Mouse (Mus musculus) intestine, embryonic 16.5 days (tissue): ENCODE results near the gene Kif19a. TPM values are rescaled to one million over a fixed set of nuclear protein-coding genes. Genes with fewer than 3 reads are reported as not detected.

Experiments used
- ATAC-seq: fragments of 200-750 bp; cut with Nextera tagmentation; 2 replicates; pipeline ENCODE4 v1.8.0; 2017; ENCODE audit warnings: moderate TSS enrichment, moderate library complexity
- H3K27ac ChIP-seq: fragments of 300-500 bp; sonication (generic); 2 replicates; pipeline ENCODE4 v1.5.1; 2014; ENCODE audit warnings: mild to moderate bottlenecking, low read length
- H3K27me3 ChIP-seq: fragments of 300-500 bp; sonication (generic); replicated peaks from 2 replicates; pipeline ENCODE4 v1.6.1; 2014; ENCODE audit warnings: low read length, control low read depth, mixed read lengths; ENCODE audit not compliant: control insufficient read depth, insufficient read depth
- H3K36me3 ChIP-seq: fragments of 300-500 bp; sonication (generic); 2 replicates; pipeline ENCODE4 v1.6.1; 2014; ENCODE audit warnings: low read length, control low read depth; ENCODE audit not compliant: control insufficient read depth, insufficient read depth
- H3K4me1 ChIP-seq: fragments of 300-500 bp; sonication (generic); 2 replicates; pipeline ENCODE4 v1.6.1; 2014; ENCODE audit warnings: low read length, control low read depth, mixed read lengths; ENCODE audit not compliant: control insufficient read depth, insufficient read depth
- H3K4me2 ChIP-seq: fragments of 300-500 bp; sonication (generic); 2 replicates; pipeline ENCODE4 v1.6.1; 2014; ENCODE audit warnings: low read depth, low read length, control low read depth
- H3K4me3 ChIP-seq: fragments of 300-500 bp; sonication (generic); 2 replicates; pipeline ENCODE4 v1.5.1; 2014; ENCODE audit warnings: mild to moderate bottlenecking, low read length
- H3K9ac ChIP-seq: fragments of 300-500 bp; sonication (generic); 2 replicates; pipeline ENCODE4 v1.6.1; 2014; ENCODE audit warnings: low read depth, low read length
- H3K9me3 ChIP-seq: fragments of 300-500 bp; sonication (generic); 2 replicates; pipeline ENCODE4 v1.6.1; 2016; ENCODE audit warnings: low read length, control low read depth; ENCODE audit not compliant: control insufficient read depth
- WGBS: fragments of 180-500 bp; shearing (Covaris S2); extraction: QIAGEN DNeasy Blood & Tissue Kit; methylation state at CpG from one replicate; pipeline ENCODE4 v1.1.7; 2014; 5-methylcytosine and 5-hydroxymethylcytosine counted together
- polyA plus RNA-seq: library from polyadenylated mRNA; unstranded; fragments of >200 nt; fragmentation: Nextera tagmentation; extraction: Ambion mirVana; gene quantifications from 2 replicates; pipeline ENCODE4 v1.2.1, GENCODE M21; 2015

Kif19a gene
- polyA plus RNA-seq, 1 experiment from 2014 or later: 0.51 TPM

DNA sequence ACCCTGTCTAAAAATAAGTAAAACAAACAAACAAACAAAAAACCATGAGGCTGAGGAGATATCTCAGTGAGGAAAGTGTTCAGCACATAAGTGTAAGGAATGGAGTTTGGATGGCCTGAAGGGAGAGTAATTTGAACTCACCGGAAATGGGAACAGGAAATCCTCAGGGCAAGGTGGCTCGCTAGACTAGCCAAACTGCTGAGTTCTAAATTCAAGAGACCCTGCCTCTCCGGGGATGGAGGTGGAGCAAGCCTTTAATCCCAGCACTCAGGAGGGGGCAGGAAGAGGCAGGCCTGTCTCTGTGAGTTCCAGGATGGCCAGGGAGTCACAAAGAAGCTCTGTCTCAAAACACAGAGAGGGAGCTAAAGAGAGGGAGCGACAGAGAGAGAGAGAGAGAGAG lies 45.2 kb downstream of the Kif19a start:
- Histone ChIP-seq H3K4me2 (no peak overlapping the region), H3K9me3 (no peaks in the 10 kb centered on the region), H3K36me3 (no peaks in the 10 kb centered on the region), H3K4me3 (no peak overlapping the region), H3K27ac (no peak overlapping the region), H3K4me1 (peaks cover 3% of the 10 kb centered on the region; the same call in 1 of the 2 replicates), H3K27me3 (no peaks in the 10 kb centered on the region), H3K9ac (no peak overlapping the region)
- WGBS: 42% methylated on average over 4 of the region's 4 CpGs
- no peak for ATAC-seq

DNA sequence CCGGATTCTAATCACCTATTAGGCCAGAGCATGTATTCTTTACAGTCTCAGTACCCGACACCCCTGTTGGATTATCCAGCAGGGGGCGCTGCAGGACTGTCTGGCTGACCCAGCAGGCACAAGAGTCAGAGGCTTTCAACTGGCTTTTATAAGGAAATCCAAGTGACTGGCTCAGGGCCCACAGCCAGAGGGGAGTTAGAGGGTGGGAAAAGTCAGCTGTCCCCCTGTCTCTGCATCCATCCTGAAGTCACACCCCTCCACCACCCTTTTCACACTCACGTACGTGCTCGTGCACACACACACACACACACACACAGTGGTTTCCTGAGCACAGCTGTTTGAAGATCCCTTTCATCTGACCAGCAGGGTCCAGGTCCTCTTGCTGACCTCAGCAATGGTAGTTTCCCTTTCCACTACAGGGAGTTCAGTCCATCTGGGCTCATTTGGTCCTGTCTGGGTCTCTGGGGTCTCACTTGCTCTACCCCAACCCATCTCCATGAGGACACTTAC lies 47.6 kb downstream of the Kif19a start:
- no peak overlapping the region for H3K4me3 ChIP-seq
- H3K27ac ChIP-seq: no peak overlapping the region
- no peaks in the 10 kb centered on the region for H3K9me3 ChIP-seq
- ATAC-seq: peak; percentile 59
- no peaks in the 10 kb centered on the region for H3K27me3 ChIP-seq
- H3K9ac ChIP-seq: no peak overlapping the region
- H3K4me1 ChIP-seq: no peaks in the 10 kb centered on the region
- no peaks in the 10 kb centered on the region for H3K36me3 ChIP-seq
- H3K4me2 ChIP-seq: no peak overlapping the region
- WGBS: 12% methylated on average over 6 of the region's 6 CpGs

DNA sequence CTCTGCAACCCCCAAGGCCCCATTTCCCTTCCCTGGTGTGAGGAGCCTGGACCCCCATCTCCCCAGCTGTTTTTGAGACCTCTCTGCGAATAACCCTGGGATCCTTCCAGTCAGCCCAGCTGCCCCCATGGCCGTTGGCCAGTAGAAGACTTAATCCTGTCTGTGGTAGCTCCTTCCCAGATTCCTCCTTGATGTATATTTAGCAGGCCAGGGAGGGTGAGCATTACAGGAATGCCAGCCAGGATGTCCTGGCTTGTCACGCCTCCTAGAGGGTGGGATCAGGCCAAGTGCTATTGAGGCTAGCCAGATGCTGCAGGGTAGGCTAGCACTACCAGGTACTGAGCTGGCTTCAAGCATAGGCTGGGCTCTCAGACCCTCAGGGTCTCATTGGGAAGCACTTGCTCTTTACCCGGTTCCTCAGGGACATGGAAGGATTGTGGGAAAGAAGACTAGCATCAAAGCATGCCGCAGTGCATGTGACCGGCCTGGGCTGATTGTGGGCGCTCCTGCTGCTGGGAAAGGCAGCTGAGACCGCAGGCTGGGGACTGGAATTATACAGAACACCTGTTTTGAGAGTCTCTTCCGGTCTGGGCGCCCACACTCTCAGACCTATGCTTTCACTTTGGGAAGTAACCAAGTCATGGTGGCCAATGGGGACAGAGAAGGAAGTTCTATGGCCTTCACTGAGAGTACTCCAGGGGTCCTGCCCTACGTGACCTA lies 49.8 kb downstream of the Kif19a start:
- Histone ChIP-seq H3K4me1 (no peaks in the 10 kb centered on the region), H3K27ac (no peak overlapping the region), H3K36me3 (no peaks in the 10 kb centered on the region), H3K9me3 (no peaks in the 10 kb centered on the region), H3K4me2 (no peak overlapping the region), H3K9ac (no peak overlapping the region), H3K27me3 (no peaks in the 10 kb centered on the region), H3K4me3 (no peak overlapping the region)
- no peak for ATAC-seq
- 73% methylated on average over 11 of the region's 11 CpGs for WGBS

DNA sequence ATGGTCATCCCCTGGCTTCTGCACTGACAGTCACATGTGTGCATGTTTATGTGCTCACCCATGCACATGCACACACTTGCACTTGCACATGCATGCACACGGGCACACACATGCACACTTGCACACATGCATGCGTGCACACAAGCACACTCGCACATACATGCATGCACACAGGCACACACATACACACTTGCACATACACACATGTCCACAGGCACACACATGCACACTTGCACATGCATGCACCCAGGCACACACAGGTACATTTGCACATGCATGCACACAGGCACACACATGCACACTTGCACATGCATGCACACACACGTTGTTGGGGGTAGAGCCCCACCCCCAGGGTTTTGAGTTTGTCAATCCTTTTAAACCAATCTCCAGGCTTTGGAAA lies 51.7 kb downstream of the Kif19a start:
- H3K4me2 ChIP-seq: no peak overlapping the region

DNA sequence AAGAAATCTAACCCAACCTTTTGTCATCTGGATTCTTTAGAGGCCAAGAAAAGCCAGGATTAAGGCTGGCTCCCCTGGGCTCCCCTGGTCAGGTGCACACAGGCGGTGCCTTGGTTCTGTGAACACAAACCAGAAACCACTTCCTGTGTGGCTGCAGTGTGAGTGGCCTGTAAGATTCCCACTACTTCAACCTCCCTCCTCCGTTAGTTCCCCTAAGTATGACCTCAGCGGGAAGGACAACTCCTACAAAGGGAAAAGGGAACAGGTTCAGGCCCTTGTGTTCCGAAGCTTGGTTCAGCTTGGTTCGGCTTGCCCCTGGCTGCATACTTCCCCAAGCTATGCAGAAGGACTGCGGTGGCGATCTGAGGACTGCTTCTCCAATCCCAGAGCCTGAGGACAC lies 53.0 kb downstream of the Kif19a start:
- no peaks in the 10 kb centered on the region for H3K36me3 ChIP-seq
- H3K27me3 ChIP-seq: no peaks in the 10 kb centered on the region
- H3K9ac ChIP-seq: no peak overlapping the region
- H3K4me3 ChIP-seq: no peak overlapping the region
- peaks cover 4% of the 10 kb centered on the region; the same call in 1 of the 2 replicates for H3K4me1 ChIP-seq
- WGBS: 90% methylated on average over 7 of the region's 7 CpGs
- ATAC-seq: no peak
- H3K4me2 ChIP-seq: no peak overlapping the region
- H3K9me3 ChIP-seq: no peaks in the 10 kb centered on the region
- no peak overlapping the region for H3K27ac ChIP-seq

More for the DNA sequence above, 51.7 kb downstream of the Kif19a start:
- Histone ChIP-seq H3K4me1 (no peaks in the 10 kb centered on the region), H3K9me3 (no peaks in the 10 kb centered on the region), H3K36me3 (no peaks in the 10 kb centered on the region), H3K27ac (no peak overlapping the region), H3K27me3 (no peaks in the 10 kb centered on the region), H3K9ac (no peak overlapping the region), H3K4me3 (no peak overlapping the region)
- ATAC-seq: no peak
- 89% methylated on average over 4 of the region's 4 CpGs for WGBS

DNA sequence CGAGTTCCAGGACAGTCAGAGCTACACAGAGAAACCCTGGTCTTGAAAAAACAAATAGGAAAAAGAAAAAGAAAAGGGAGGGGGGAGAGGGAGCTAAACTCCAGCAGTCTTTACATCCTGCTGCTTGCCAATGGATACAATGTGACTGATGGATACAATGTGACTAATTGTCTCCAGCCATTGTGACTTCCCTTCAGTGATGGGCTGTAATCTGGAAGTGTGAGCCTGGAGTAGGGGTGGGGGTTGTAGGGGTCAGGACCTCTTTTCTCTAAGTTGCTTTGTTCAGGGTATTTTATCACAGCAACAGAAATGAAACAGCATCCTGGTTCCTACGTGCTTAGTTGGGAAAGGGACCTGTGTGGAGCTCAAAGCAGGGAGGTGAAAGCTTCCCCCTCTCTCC lies 53.9 kb downstream of the Kif19a start:
- Histone ChIP-seq H3K4me2 (no peak overlapping the region), H3K27ac (no peak overlapping the region), H3K27me3 (no peaks in the 10 kb centered on the region), H3K4me3 (no peak overlapping the region), H3K4me1 (peaks cover 8% of the 10 kb centered on the region; the same call in 1 of the 2 replicates), H3K9me3 (no peaks in the 10 kb centered on the region), H3K9ac (no peak overlapping the region), H3K36me3 (no peaks in the 10 kb centered on the region)
- ATAC-seq: no peak
- WGBS: 55% methylated on average over 2 of the region's 2 CpGs

DNA sequence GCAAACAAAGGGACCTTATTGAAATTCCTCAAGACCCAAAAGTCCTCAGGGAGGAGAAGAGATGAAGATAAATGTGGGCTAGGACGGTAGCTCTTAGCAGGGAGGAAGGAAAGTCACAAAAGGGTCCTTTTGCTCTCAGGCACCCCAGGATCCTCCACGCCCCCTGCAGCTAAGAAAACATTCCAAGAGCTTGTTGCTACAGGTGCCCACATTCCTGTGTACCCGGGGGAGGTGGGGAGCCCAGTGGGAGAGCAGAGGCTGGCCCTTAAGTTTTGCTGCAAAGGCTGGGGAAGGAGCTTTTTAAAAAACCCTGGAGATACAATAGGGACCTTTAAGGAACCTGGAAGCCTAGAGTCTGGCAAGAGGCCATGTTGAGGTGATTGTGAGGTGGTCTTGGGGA lies 55.3 kb downstream of the Kif19a start:
- no peaks in the 10 kb centered on the region for H3K27me3 ChIP-seq
- H3K9ac ChIP-seq: no peak overlapping the region
- H3K4me3 ChIP-seq: no peak overlapping the region
- ATAC-seq: no peak
- H3K36me3 ChIP-seq: no peaks in the 10 kb centered on the region
- no peak overlapping the region for H3K27ac ChIP-seq
- 45% methylated on average over 3 of the region's 3 CpGs for WGBS
- peaks cover 8% of the 10 kb centered on the region; the same call in 1 of the 2 replicates for H3K4me1 ChIP-seq
- H3K4me2 ChIP-seq: no peak overlapping the region
- H3K9me3 ChIP-seq: no peaks in the 10 kb centered on the region

DNA sequence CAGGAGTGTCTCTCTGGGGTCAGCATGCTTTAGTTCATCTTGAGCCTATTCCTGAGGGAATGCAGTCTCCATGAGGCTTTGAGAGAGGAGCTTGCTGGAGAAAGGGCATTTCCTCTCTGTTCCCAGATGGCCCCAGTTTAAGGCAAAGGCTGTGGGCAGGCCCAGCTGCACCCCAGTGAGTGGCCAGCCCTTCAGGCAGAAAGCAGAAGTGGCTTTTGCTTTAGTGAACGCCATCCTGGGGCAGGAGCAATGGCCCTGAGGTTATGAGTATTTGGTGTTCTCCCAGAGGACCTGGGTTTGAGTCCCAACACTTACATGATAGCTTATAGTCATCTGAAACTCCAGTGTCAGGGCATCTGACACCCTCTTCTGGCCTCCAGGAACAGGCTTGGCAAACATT lies 56.1 kb downstream of the Kif19a start:
- no peaks in the 10 kb centered on the region for H3K27me3 ChIP-seq
- H3K4me2 ChIP-seq: no peak overlapping the region
- no peak overlapping the region for H3K27ac ChIP-seq
- no peak overlapping the region for H3K9ac ChIP-seq
- H3K4me1 ChIP-seq: peaks cover 8% of the 10 kb centered on the region; the same call in 1 of the 2 replicates
- H3K4me3 ChIP-seq: no peak overlapping the region
- H3K36me3 ChIP-seq: no peaks in the 10 kb centered on the region
- no peaks in the 10 kb centered on the region for H3K9me3 ChIP-seq
- ATAC-seq: no peak
- WGBS: 69% methylated on average over 1 of the region's 1 CpGs

DNA sequence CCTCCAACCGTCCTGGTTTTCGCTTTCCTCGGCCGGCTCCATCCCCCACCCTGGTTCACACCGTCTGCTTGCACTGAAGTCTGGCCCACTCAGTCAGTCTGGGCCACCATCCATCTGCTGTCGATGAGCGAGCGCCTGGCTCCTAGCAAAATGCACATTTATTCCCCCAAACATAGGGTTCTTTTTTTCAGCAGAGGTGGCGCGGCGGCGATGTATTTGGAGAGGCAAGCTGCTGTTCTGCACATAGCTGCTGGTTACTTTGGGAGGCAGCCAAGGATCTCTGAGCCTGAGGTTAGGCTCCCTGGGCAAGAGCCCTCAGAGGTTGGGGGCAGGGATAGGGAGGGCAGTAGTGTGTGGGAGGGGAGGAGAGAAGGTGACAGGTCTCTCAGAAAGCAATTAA lies 57.5 kb downstream of the Kif19a start:
- H3K9ac ChIP-seq: no peak overlapping the region
- H3K9me3 ChIP-seq: no peaks in the 10 kb centered on the region
- H3K4me1 ChIP-seq: peaks cover 8% of the 10 kb centered on the region; the same call in 1 of the 2 replicates
- H3K27me3 ChIP-seq: no peaks in the 10 kb centered on the region
- H3K36me3 ChIP-seq: no peaks in the 10 kb centered on the region
- H3K4me2 ChIP-seq: no peak overlapping the region
- WGBS: 51% methylated on average over 12 of the region's 12 CpGs
- no peak overlapping the region for H3K27ac ChIP-seq
- no peak overlapping the region for H3K4me3 ChIP-seq
- no peak for ATAC-seq
